Mouse (Mus musculus) stomach, postnatal 0 days (tissue): ENCODE results near the gene Lnpep.

Experiments
- CTCF ChIP-seq: IDR thresholded peaks from 2 replicates; pipeline ENCODE4 v1.5.1; 2016; ENCODE audit warnings: antibody characterized with exemption, low read depth, mild to moderate bottlenecking, moderate library complexity
- EP300 ChIP-seq: optimal IDR thresholded peaks from 2 replicates; pipeline ENCODE3; 2016; ENCODE audit warnings: antibody characterized with exemption

GRCm38 (mm10) chr17:17576399-17576798 lies 48.5 kb downstream of the Lnpep start:
- no peak for TF ChIP-seq CTCF
- no peak for TF ChIP-seq EP300
